Comparison of ENCODE assay signal across 13 mouse cellular contexts in genomic region chr6:124720904-124721303, GRCm38 (mm10). TPM values are rescaled to one million over a fixed set of nuclear protein-coding genes. Genes with fewer than 3 reads are reported as not detected.
DNase-seq lines count a peak whose midpoint lies in the region; ATAC-seq lines count a peak whose summit lies in the region.
"Had no signal": no experiment of that assay in that cellular context is flagged by ENCODE, and none has a peak within 500 bp of the region (broad histone marks: within the 10 kb centered on the region; RNA-seq: fewer than 3 reads in every experiment).

No protein-coding gene starts in this region.

- WGBS in kidney, embryonic 15.5 days = 76% methylated on average over 11 of the region's 11 CpGs
- 72% methylated on average over 11 of the region's 11 CpGs for WGBS in embryonic facial prominence, embryonic 13.5 days

- H3K4me3 ChIP-seq in kidney, embryonic 15.5 days (replicated peaks) = no peak overlapping the region
- no peak overlapping the region for H3K4me3 ChIP-seq in embryonic facial prominence, embryonic 13.5 days
- H3K4me3 ChIP-seq: heart, embryonic 15.5 days; limb, embryonic 15.5 days had no signal

- H3K9ac ChIP-seq in kidney, embryonic 15.5 days = no peak overlapping the region
- H3K9ac ChIP-seq in embryonic facial prominence, embryonic 13.5 days = peak overlapping the region; percentile 44; the same call in 1 of the 2 replicates
- H3K9ac ChIP-seq: heart, embryonic 15.5 days; limb, embryonic 15.5 days had no signal

- peaks cover 18% of the 10 kb centered on the region for H3K36me3 ChIP-seq in kidney, embryonic 15.5 days
- peaks cover 16% of the 10 kb centered on the region for H3K36me3 ChIP-seq in embryonic facial prominence, embryonic 13.5 days

- no peak for DNase-seq in kidney, adult 18-20 months
- peak; percentile 72 to 74 for DNase-seq in B cell, adult 2 months
- DNase-seq in naive thymus-derived CD4-positive, alpha-beta T cell, adult 2 months (ENCODE audit: low read depth) = peak; percentile 51
- no peak for DNase-seq in gastrocnemius, postnatal 25 days
- DNase-seq in urinary bladder, adult 18-20 months (ENCODE audit: low spot score in 2 of 2) = no peak
- no peak for DNase-seq in cerebellum, postnatal 14 days

- ATAC-seq in kidney, embryonic 15.5 days (replicated peaks; ENCODE audit: low FRiP score) = no peak
- no peak for ATAC-seq in embryonic facial prominence, embryonic 13.5 days (ENCODE audit: insufficient number of reproducible peaks, insufficient read depth, low FRiP score, low TSS enrichment, low read depth)

- no peaks in the 10 kb centered on the region for H3K27me3 ChIP-seq in kidney, embryonic 15.5 days
- no peaks in the 10 kb centered on the region for H3K27me3 ChIP-seq in embryonic facial prominence, embryonic 13.5 days
- H3K27me3 ChIP-seq: heart, embryonic 15.5 days; limb, embryonic 15.5 days had no signal

- H3K4me1 ChIP-seq in kidney, embryonic 15.5 days = 0 out of 2 replicates have a peak, but pooled peaks cover 8% of the 10 kb centered on the region
- 0 out of 2 replicates have a peak, but pooled peaks cover 7% of the 10 kb centered on the region for H3K4me1 ChIP-seq in embryonic facial prominence, embryonic 13.5 days

- H3K27ac ChIP-seq in kidney, embryonic 15.5 days = no peak overlapping the region
- no peak overlapping the region for H3K27ac ChIP-seq in embryonic facial prominence, embryonic 13.5 days
- H3K27ac ChIP-seq: heart, embryonic 15.5 days; limb, embryonic 15.5 days had no signal

- H3K9me3 ChIP-seq in kidney, embryonic 15.5 days (replicated peaks) = no peaks in the 10 kb centered on the region
- H3K9me3 ChIP-seq in embryonic facial prominence, embryonic 13.5 days = no peaks in the 10 kb centered on the region
- H3K9me3 ChIP-seq: heart, embryonic 15.5 days; limb, embryonic 15.5 days had no signal

- H3K4me2 ChIP-seq in kidney, embryonic 15.5 days = peak overlapping the region; percentile 36
- H3K4me2 ChIP-seq in embryonic facial prominence, embryonic 13.5 days = no peak overlapping the region
- H3K4me2 ChIP-seq: heart, embryonic 15.5 days; limb, embryonic 15.5 days had no signal

RNA-seq across cellular contexts. Expression of gene Phb2, which starts 8.8 kb away (rescaled TPM):
- polyA plus RNA-seq in kidney, embryonic 15.5 days (2015; fragmentation: Nextera tagmentation; extraction: Ambion mirVana) = 401 and 402 TPM in 2 replicates
- polyA plus RNA-seq in embryonic facial prominence, embryonic 13.5 days (2015; fragmentation: Nextera tagmentation; extraction: Ambion mirVana) = 337 and 351 TPM in 2 replicates
- total RNA-seq in gastrocnemius, postnatal 25 days (2021) = 100 to 1,000 TPM; 157 TPM

RNA-seq across cellular contexts. Expression of gene Emg1, which starts 8.9 kb away (rescaled TPM):
- polyA plus RNA-seq in kidney, embryonic 15.5 days (2015; fragmentation: Nextera tagmentation; extraction: Ambion mirVana) = 206 and 224 TPM in 2 replicates
- 199 and 214 TPM in 2 replicates for polyA plus RNA-seq in embryonic facial prominence, embryonic 13.5 days (2015; fragmentation: Nextera tagmentation; extraction: Ambion mirVana)
- 10 to 100 TPM; 53.8 to 58.9 TPM for total RNA-seq in gastrocnemius, postnatal 25 days (2021)

RNA-seq across cellular contexts. Expression of gene Ptpn6, which starts 17.6 kb away (rescaled TPM):
- 12.5 and 13.3 TPM in 2 replicates for polyA plus RNA-seq in kidney, embryonic 15.5 days (2015; fragmentation: Nextera tagmentation; extraction: Ambion mirVana)
- polyA plus RNA-seq in embryonic facial prominence, embryonic 13.5 days (2015; fragmentation: Nextera tagmentation; extraction: Ambion mirVana) = 9.2 and 13.9 TPM in 2 replicates
- 1 to 10 TPM; 1.5 to 2.2 TPM for total RNA-seq in gastrocnemius, postnatal 25 days (2021)

RNA-seq across cellular contexts. Expression of gene Grcc10, which starts 20.3 kb away (rescaled TPM):
- 516 and 519 TPM in 2 replicates for polyA plus RNA-seq in kidney, embryonic 15.5 days (2015; fragmentation: Nextera tagmentation; extraction: Ambion mirVana)
- 487 and 605 TPM in 2 replicates for polyA plus RNA-seq in embryonic facial prominence, embryonic 13.5 days (2015; fragmentation: Nextera tagmentation; extraction: Ambion mirVana)
- 100 to 1,000 TPM; 163 to 167 TPM for total RNA-seq in gastrocnemius, postnatal 25 days (2021)

RNA-seq across cellular contexts. Expression of gene Gm45234, which starts 34.9 kb away (rescaled TPM):
- not detected in 2 replicates for polyA plus RNA-seq in kidney, embryonic 15.5 days (2015; fragmentation: Nextera tagmentation; extraction: Ambion mirVana)
- polyA plus RNA-seq in embryonic facial prominence, embryonic 13.5 days (2015; fragmentation: Nextera tagmentation; extraction: Ambion mirVana) = 0.33 TPM in 1 of 2 replicates, not detected in the other
- 1 to 10 TPM in 1 of 2 experiments, not detected in 1; 2.2 TPM for total RNA-seq in gastrocnemius, postnatal 25 days (2021)
- total RNA-seq: adrenal gland, adult 18-20 months had no signal
- polyA plus RNA-seq: cortical plate, adult 2 months; heart, embryonic 15.5 days; neural tube, embryonic 11.5 days had no signal

Comparison
In these comparisons a context has a peak if more than half of its experiments do, and no peak if none do; other contexts are left out.
1. DNase-seq: peak in B cell, adult 2 months (2 of 2) and naive thymus-derived CD4-positive, alpha-beta T cell, adult 2 months (single experiment); none in kidney, adult 18-20 months (single experiment), gastrocnemius, postnatal 25 days (single experiment), urinary bladder, adult 18-20 months (0 of 2) and cerebellum, postnatal 14 days (0 of 2).